Mouse (Mus musculus) WW6 (cell line): ENCODE results near the gene Tbx3.

Source experiments
- DNase-seq: peaks from one replicate; pipeline ENCODE4 v3.0.0-alpha.2; 2013; ENCODE audit warnings: low read depth, low spot score

The Tbx3 gene

DNA sequence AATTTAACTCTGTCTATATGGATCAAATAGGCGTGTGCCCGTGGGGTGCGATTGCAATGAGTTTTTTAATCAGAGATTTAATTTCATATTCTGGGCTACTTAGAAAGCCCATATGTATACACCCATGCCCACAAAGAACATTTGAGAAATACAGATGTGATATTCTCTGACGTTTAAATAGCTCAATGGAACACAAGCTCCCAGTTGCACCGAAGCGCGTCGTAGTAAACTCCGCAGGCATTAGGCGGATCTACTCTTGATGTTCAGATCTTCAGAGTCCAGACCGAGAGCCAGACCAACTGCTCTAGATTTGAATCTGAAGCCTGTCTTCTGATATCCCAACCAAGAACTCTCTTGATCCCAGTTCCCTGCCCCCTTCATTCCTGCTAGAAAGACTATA, 9.0 kb upstream of the Tbx3 start:
- no peak for DNase-seq

GRCm38 (mm10) chr5:119662326-119662725, 8.1 kb upstream of the Tbx3 start:
- no peak for DNase-seq

DNA sequence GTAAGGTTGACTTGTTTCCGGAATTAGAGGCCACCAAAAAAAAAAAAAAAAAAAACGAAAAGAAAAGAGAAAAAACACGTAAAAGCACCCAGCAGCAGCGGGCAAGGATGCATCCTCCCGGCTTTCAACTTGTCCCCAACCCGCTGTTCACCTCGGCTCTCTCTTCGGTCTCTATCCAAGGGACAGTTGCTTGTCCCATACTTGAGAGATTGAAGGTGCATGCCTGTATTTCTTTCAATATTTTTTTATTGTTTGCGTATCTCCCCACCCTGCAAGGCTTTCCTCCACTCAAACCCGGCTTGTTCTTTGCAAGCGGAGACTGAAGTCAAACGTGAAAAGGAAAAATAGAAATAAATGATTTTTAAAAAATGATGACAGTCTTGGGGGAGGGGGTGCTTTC, 7.7 kb upstream of the Tbx3 start:
- DNase-seq: no peak

DNA sequence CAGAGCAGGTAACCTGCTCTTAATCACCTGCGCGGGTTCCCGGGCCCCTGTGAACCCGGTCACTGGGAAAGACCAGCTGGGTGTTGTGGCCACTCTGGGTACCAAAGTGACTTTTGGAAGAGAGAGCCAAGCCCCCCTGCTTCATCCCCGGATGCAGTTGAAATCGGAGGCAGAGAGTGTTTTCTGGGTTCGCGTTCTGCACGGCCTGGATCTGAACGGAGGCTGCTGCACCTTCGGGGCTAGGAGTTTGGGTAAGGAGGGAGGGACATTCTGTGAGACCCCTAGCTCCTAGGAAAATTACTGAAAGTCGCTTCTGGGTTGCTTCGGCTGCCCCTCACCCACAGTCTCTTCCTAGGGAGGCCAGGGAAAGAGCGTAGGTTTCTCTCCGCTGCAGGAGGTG, 7.2 kb upstream of the Tbx3 start:
- DNase-seq: no peak

- DNase-seq: no peak
Measured at GRCm38 (mm10) chr5:119663747-119664146, 6.7 kb upstream of the Tbx3 start.

DNA sequence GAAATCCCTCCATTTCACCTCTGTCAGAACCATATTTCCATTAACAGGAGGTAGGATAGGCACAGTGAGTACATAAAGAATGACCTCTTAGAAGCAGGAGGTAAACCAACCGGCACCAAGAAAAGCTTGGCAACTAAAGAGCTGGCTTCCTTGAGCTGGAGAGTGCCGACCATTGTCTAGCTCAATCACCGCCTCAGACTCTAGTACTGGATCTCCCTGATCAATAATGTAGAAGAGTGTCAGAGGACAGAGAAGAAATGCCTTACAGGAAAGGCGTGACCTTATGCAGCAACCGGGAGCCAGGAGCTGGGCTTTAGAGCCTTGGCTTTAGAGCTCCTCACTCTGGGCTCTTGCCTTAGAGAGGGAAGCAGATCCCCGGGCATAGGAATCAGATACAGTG, 4.7 kb upstream of the Tbx3 start:
- DNase-seq: no peak

DNA sequence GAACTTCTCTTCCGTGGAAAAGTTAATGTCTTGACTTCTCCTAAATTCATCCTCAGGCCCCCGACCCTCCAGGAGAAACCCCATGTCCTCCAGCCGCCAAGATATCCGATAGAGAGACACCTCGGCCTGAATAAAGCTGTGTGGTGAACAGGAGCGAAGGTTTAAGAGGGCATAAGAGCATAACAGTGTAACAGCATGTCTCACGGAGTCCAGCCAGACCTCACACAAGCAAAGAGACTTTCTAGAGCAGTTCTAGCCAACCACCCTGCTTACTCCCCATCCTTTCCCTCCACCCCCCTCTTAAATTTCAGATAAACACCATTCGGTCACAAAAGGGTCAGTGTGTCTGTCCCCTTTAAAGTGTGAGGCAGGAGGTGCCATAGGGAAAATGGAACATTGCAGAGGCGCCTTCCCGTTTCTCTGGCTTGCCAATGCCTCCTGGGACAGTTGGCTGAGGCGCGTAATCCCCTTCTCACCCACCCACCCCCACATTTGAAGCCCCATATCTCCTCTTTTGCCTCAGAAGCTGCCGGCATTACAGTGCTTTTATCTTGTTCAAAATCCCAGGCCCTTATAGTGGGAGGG, 3.0 kb upstream of the Tbx3 start:
- DNase-seq: no peak

GRCm38 (mm10) chr5:119668191-119668912, 2.1 kb upstream of the Tbx3 start:
- DNase-seq: no peak

GRCm38 (mm10) chr5:119668913-119669411, 1.5 kb upstream of the Tbx3 start:
- no peak for DNase-seq

GRCm38 (mm10) chr5:119669741-119670565, 516 bp upstream of the Tbx3 start:
- no peak for DNase-seq

DNA sequence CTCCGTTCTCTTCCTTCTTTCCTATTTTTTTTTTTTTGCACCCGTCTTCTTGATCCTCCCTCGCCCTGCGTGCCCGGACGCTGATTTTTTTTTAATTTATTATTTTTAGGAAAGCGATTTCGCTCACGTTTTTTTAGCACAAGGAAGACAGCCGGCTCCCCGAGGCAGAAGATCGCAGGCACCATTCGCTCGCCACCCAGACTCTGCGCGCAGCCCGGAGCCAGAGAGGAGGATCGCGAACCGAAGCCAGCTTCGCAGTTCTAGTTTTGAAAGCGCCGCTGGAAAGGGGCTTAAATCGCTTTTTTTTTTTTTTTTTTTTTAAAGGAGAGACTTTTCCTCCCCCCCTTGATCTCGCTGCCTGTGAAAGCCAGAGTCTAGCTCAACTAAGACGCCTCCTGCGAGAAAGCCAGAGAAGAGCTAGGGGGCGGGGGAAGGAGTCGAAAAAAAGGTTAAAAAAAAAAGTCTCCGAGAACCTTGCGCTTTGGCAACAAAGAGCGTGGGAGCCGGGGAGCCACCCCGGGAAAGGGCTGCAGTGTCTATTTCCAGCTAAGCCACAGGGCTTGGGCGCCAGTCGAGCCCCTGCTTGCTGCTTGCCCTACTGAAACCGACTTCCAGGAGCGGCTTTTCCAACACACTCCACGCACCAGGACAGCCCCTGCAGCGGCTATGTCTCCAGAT, 794 bp downstream of the Tbx3 start:
- no peak for DNase-seq

DNA sequence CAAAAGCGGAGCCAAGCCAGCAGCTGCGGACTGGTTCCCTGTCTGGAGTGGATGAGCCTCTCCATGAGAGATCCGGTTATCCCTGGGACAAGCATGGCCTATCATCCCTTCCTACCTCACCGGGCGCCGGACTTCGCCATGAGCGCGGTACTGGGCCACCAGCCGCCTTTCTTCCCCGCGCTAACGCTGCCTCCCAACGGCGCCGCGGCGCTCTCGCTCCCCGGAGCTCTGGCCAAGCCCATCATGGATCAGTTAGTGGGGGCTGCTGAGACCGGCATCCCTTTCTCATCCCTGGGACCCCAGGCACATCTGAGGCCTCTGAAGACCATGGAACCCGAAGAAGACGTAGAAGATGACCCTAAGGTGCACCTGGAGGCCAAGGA, 1.5 kb downstream of the Tbx3 start:
- no peak for DNase-seq

DNA sequence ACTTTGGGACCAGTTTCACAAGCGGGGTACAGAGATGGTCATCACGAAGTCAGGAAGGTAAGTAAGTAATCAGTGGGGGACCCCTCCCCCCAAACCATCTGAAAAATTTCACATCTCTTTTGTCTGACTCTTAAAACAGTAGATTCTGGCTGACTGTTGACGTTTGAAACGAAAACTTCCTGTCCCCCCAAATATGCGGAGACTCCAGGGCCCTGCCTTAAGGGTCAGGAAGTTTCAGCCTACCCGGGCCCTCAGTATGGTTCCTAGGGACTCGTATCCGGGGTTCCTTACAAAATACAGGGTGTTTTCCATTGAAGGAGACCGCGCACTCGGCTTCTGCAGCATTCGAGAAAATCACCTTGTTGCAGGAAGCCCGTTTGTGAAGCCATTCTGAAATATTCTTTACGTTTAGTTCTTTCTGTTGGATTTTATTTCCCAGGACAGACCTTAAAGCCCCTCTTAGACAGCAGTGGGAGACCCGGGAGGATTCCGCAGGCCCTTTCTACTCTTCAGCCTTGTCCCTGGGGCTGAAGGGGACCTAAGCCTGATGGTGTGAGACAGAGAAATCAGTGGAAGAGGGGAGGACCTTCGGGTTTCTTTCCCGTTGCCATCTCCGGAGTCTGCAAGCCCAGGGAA, 2.0 kb downstream of the Tbx3 start:
- DNase-seq: no peak

DNA sequence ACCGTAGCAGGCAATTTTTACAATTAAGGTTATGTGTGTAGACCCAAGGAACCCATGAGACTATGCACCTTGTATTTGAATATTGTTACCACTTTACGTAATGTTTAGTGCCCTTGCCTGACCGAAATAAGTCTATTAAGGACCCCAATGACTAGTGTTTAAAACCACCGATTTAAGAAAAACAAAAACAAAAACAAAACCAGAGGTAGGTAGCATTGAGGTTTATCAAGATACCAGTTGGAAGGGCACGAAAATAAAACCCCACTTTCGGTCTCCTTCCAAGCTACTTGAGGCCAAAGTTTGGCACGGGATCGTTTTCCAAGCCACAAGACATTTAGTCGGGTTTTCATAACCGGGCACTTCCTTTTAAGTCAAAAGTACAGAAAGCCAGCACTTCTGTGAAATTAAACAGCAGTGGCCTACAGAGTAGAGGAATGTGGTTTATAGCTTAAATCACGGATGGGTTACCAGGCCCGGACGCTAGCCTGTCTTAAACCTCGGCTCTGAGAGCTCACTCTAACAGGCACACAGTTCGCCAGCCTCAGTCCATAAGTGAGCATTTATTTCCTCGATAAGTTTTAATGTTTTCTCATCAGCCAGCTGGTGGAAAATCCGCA, 2.6 kb downstream of the Tbx3 start:
- DNase-seq: no peak

- no peak for DNase-seq
Measured at GRCm38 (mm10) chr5:119673716-119674605, 3.5 kb downstream of the Tbx3 start.

GRCm38 (mm10) chr5:119674606-119675330, 4.3 kb downstream of the Tbx3 start:
- no peak for DNase-seq

GRCm38 (mm10) chr5:119676245-119676644, 5.8 kb downstream of the Tbx3 start:
- no peak for DNase-seq

- DNase-seq: no peak
Measured at GRCm38 (mm10) chr5:119678516-119678915, 8.0 kb downstream of the Tbx3 start.

GRCm38 (mm10) chr5:119679084-119679483, 8.6 kb downstream of the Tbx3 start:
- DNase-seq: no peak
